Mouse (Mus musculus) C2C12 (cell line): ENCODE measurements at regions not wholly inside any gene's neighbourhood (a gene's known extent, or its start where the extent isn't known, plus 50 kb on each side); places are given as distances from the start of the nearest gene placed in this dataset.

Source experiments
- CTCF ChIP-seq: IDR thresholded peaks from one replicate; pipeline ENCODE4 v1.5.1; 2011; ENCODE audit not compliant: control insufficient read depth, insufficient read depth, insufficient read length
- USF1 ChIP-seq: IDR thresholded peaks from one replicate; pipeline ENCODE4 v1.6.1; 2011; ENCODE audit warnings: low read depth, mild to moderate bottlenecking, control low read depth, moderate library complexity

DNA sequence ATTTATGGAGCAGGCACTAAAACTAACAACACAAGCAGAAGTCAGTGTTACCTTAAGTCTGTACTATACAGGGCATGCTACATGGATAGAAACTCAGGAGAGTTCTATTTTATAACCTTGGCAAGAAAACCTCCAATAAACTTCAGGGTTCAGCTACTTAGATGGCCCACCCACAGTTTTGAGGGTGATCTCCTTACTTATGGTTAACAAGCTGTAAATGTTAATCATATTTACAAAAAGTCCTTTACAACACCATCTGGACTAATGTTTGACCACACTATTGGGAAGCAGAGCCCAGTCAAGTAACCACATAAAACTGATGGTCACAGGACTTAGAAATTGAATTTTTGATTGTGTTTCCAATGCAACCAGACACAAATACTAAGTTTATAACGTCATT, 187.8 kb downstream of the Car2 start:
- TF ChIP-seq CTCF (no peak), USF1 (no peak)
